Mouse (Mus musculus) C2C12 (cell line): ENCODE results near the gene Fbxo47. TPM values are rescaled to one million over a fixed set of nuclear protein-coding genes. Genes with fewer than 3 reads are reported as not detected.

Source experiments
- H3K27me3 ChIP-seq: one replicate; pipeline ENCODE4 v1.6.1; 2011; ENCODE audit not compliant: control insufficient read depth, insufficient read depth, insufficient read length
- H3K36me3 ChIP-seq: one replicate; pipeline ENCODE4 v1.6.1; 2011; ENCODE audit not compliant: control insufficient read depth, insufficient read depth
- H3K4me3 ChIP-seq: one replicate; pipeline ENCODE4 v1.5.1; 2011; ENCODE audit warnings: mild to moderate bottlenecking, control low read depth; ENCODE audit not compliant: poor library complexity, insufficient read depth, severe bottlenecking
- H3K79me2 ChIP-seq: one replicate; pipeline ENCODE4 v1.6.1; 2011; ENCODE audit not compliant: control insufficient read depth, insufficient read depth
- H3K79me3 ChIP-seq: one replicate; pipeline ENCODE4 v1.6.1; 2011; ENCODE audit warnings: low read depth, control low read depth
- H3ac ChIP-seq: one replicate; pipeline ENCODE3; 2011; ENCODE audit warnings: low read depth; ENCODE audit not compliant: control insufficient read depth, insufficient read length
- CEBPB ChIP-seq: IDR thresholded peaks from one replicate; pipeline ENCODE4 v1.6.1; 2011; ENCODE audit warnings: low read depth, mild to moderate bottlenecking, control low read depth, moderate library complexity
- CTCF ChIP-seq: IDR thresholded peaks from one replicate; pipeline ENCODE4 v1.5.1; 2011; ENCODE audit not compliant: control insufficient read depth, insufficient read depth, insufficient read length
- FOSL1 ChIP-seq: IDR thresholded peaks from one replicate; pipeline ENCODE4 v1.8.0; 2011; ENCODE audit warnings: mild to moderate bottlenecking, low read length; ENCODE audit not compliant: poor library complexity, insufficient read depth, severe bottlenecking
- MAX ChIP-seq: IDR thresholded peaks from one replicate; pipeline ENCODE4 v1.6.1; 2011; ENCODE audit warnings: mild to moderate bottlenecking, control low read depth
- MYOD1 ChIP-seq: IDR thresholded peaks from one replicate; pipeline ENCODE4 v1.6.1; 2011; ENCODE audit warnings: low read depth; ENCODE audit not compliant: control insufficient read depth, insufficient read length
- MYOG ChIP-seq: IDR thresholded peaks from one replicate; pipeline ENCODE4 v1.6.1; 2011; ENCODE audit not compliant: control insufficient read depth, insufficient read length; ENCODE audit errors: extremely low read depth
- USF1 ChIP-seq: IDR thresholded peaks from one replicate; pipeline ENCODE4 v1.6.1; 2011; ENCODE audit warnings: low read depth, mild to moderate bottlenecking, control low read depth, moderate library complexity
- long read RNA-seq, 2 experiments: library from polyadenylated mRNA; unstranded; transcript quantifications; one replicate each; pipeline ENCODE4 v2.0.0; 2019 to 2020
- polyA plus RNA-seq: library from polyadenylated mRNA; unstranded; fragments of >200 nt; fragmentation: generic; extraction: Trizol; gene quantifications from one replicate; pipeline ENCODE4 v1.2.1, GENCODE M21; 2012; ENCODE audit warnings: missing spikeins

The Fbxo47 gene
- polyA plus RNA-seq, result 0.11 TPM
- long read RNA-seq, experiment 1, result 0 reads
- long read RNA-seq, experiment 2, partial matches to known transcripts, result 0 of 2 reads
- long read RNA-seq, experiment 2, other reads (novel, unspliced or antisense), result 2 of 2 reads

GRCm38 (mm10) chr11:97883918-97884600, at the start of gene Fbxo47:
TSS of gene Fbxo47 (minus strand) at chr11:97884154.
- Histone ChIP-seq H3K4me3 (peak within 1 kb of the TSS; percentile 31), H3K79me2 (no peaks in the 10 kb centered on the region), H3K36me3 (no peaks in the 10 kb centered on the region), H3ac (peak within 1 kb of the TSS; percentile 30), H3K27me3 (no peaks in the 10 kb centered on the region), H3K79me3 (no peaks in the 10 kb centered on the region)
- TF ChIP-seq CTCF (peak; percentile 40), MAX (no peak)

GRCm38 (mm10) chr11:97933553-97933952, 49.6 kb upstream of the Fbxo47 start:
- H3K79me2 ChIP-seq, result no peaks in the 10 kb centered on the region
- H3K4me3 ChIP-seq, result no peak overlapping the region
- H3K36me3 ChIP-seq, result no peaks in the 10 kb centered on the region
- H3K79me3 ChIP-seq, result no peaks in the 10 kb centered on the region
- no peak overlapping the region for H3ac ChIP-seq
- H3K27me3 ChIP-seq, result no peaks in the 10 kb centered on the region
- TF ChIP-seq FOSL1, result no peak
- TF ChIP-seq USF1, result no peak
- TF ChIP-seq CTCF, result no peak
- TF ChIP-seq CEBPB, result no peak
- TF ChIP-seq MYOD1, result no peak
- TF ChIP-seq MAX, result no peak
- TF ChIP-seq MYOG, result no peak

- H3K36me3 ChIP-seq, result no peaks in the 10 kb centered on the region
- H3ac ChIP-seq, result no peak overlapping the region
- H3K79me3 ChIP-seq, result no peaks in the 10 kb centered on the region
- TF ChIP-seq MYOG (no peak), MAX (no peak), USF1 (no peak), CEBPB (no peak), MYOD1 (no peak), FOSL1 (no peak), CTCF (no peak)
- H3K4me3 ChIP-seq, result no peak overlapping the region
- no peaks in the 10 kb centered on the region for H3K27me3 ChIP-seq
- H3K79me2 ChIP-seq, result no peaks in the 10 kb centered on the region
These were observed 45.0 kb upstream of the Fbxo47 start for GRCm38 (mm10) chr11:97928905-97929304.

- no peak overlapping the region for H3K4me3 ChIP-seq
- H3K79me2 ChIP-seq, result no peaks in the 10 kb centered on the region
- H3K27me3 ChIP-seq, result no peaks in the 10 kb centered on the region
- no peaks in the 10 kb centered on the region for H3K36me3 ChIP-seq
- no peaks in the 10 kb centered on the region for H3K79me3 ChIP-seq
- H3ac ChIP-seq, result no peak overlapping the region
- TF ChIP-seq CTCF, result no peak
- no peak for TF ChIP-seq MAX
- TF ChIP-seq MYOD1, result no peak
- TF ChIP-seq CEBPB, result no peak
- no peak for TF ChIP-seq MYOG
- TF ChIP-seq FOSL1, result no peak
- no peak for TF ChIP-seq USF1
These were observed 40.3 kb upstream of the Fbxo47 start for GRCm38 (mm10) chr11:97924217-97924616.

GRCm38 (mm10) chr11:97923639-97924038, 39.7 kb upstream of the Fbxo47 start:
- Histone ChIP-seq H3K4me3 (no peak overlapping the region), H3K79me2 (no peaks in the 10 kb centered on the region), H3K36me3 (no peaks in the 10 kb centered on the region), H3K27me3 (no peaks in the 10 kb centered on the region), H3ac (no peak overlapping the region), H3K79me3 (no peaks in the 10 kb centered on the region)
- TF ChIP-seq MYOG (no peak), CEBPB (no peak), MYOD1 (no peak), MAX (no peak), CTCF (no peak), FOSL1 (no peak), USF1 (no peak)

- TF ChIP-seq MYOG, result no peak
- no peak for TF ChIP-seq CTCF
- TF ChIP-seq CEBPB, result no peak
- no peak for TF ChIP-seq MAX
- TF ChIP-seq MYOD1, result no peak
- TF ChIP-seq USF1, result no peak
- no peak for TF ChIP-seq FOSL1
These were observed 32.1 kb upstream of the Fbxo47 start for GRCm38 (mm10) chr11:97915974-97916503.

More at GRCm38 (mm10) chr11:97915974-97916503, 32.1 kb upstream of the Fbxo47 start:
- H3ac ChIP-seq, result no peak overlapping the region
- no peak overlapping the region for H3K4me3 ChIP-seq
- no peaks in the 10 kb centered on the region for H3K27me3 ChIP-seq
- no peaks in the 10 kb centered on the region for H3K36me3 ChIP-seq
- no peaks in the 10 kb centered on the region for H3K79me3 ChIP-seq
- H3K79me2 ChIP-seq, result no peaks in the 10 kb centered on the region
